Mouse (Mus musculus): ENCODE measurements around the gene March4. TPM values are rescaled to one million over a fixed set of nuclear protein-coding genes. Genes with fewer than 3 reads are reported as not detected.

The March4 gene
- polyA plus RNA-seq, 1 experiment, result 0.07 TPM

GRCm38 (mm10) chr1:72379752-72380353 is 156.9 kb downstream of the March4 start:
- H3K4me1 ChIP-seq, result peaks cover 6% of the 10 kb centered on the region
- H3K36me3 ChIP-seq (replicated peaks; ENCODE audit: low read length), result no peaks in the 10 kb centered on the region
- peaks cover 8% of the 10 kb centered on the region for H3K9me3 ChIP-seq
- no peak overlapping the region for H3K4me3 ChIP-seq (replicated peaks)
- no peaks in the 10 kb centered on the region for H3K27me3 ChIP-seq (replicated peaks)
- TF ChIP-seq GATA1 (IDR thresholded peaks at IDR 0.05; ENCODE audit: borderline replicate concordance, low read length), result no peak
- TF ChIP-seq FLI1 (IDR thresholded peaks at IDR 0.05; ENCODE audit: low read length), result no peak

GRCm38 (mm10) chr1:72378151-72378550 is 158.6 kb downstream of the March4 start:
- Histone ChIP-seq H3K4me1 (peaks cover 6% of the 10 kb centered on the region), H3K4me3 (replicated peaks) (no peak overlapping the region), H3K36me3 (replicated peaks; ENCODE audit: low read length) (no peaks in the 10 kb centered on the region), H3K9me3 (peaks cover 8% of the 10 kb centered on the region), H3K27me3 (replicated peaks) (no peaks in the 10 kb centered on the region)
- TF ChIP-seq GATA1 (IDR thresholded peaks at IDR 0.05; ENCODE audit: borderline replicate concordance, low read length) (no peak), FLI1 (IDR thresholded peaks at IDR 0.05; ENCODE audit: low read length) (no peak)

Other genes starting within 250 kb of the March4 start
- 0.62 TPM in 1 of 2 replicates, not detected in the other for gene Xrcc5, start 229.5 kb downstream of the March4 start, polyA plus RNA-seq (2012; ENCODE audit: insufficient read depth, low replicate concordance)
- gene Smarcal1, start 46.3 kb upstream of the March4 start, polyA plus RNA-seq (2012; ENCODE audit: insufficient read depth, low replicate concordance), result 5.1 and 6.5 TPM in 2 replicates
- gene Ankar, start 163.6 kb upstream of the March4 start, polyA plus RNA-seq (2012; ENCODE audit: insufficient read depth, low replicate concordance), result not detected in 2 replicates
- 26.2 and 185 TPM in 2 replicates for gene Rpl37a, start 174.4 kb upstream of the March4 start, polyA plus RNA-seq (2012; ENCODE audit: insufficient read depth, low replicate concordance)